Mouse (Mus musculus) C2C12 (cell line): ENCODE results near the gene Asic1. TPM values are rescaled to one million over a fixed set of nuclear protein-coding genes. Genes with fewer than 3 reads are reported as not detected.
A peak's percentile ranks its signal among the peaks of the same experiment; 100 is the strongest.

Experiments used
- H3K27me3 ChIP-seq: one replicate; pipeline ENCODE4 v1.6.1; 2011; ENCODE audit not compliant: control insufficient read depth, insufficient read depth, insufficient read length
- H3K36me3 ChIP-seq: one replicate; pipeline ENCODE4 v1.6.1; 2011; ENCODE audit not compliant: control insufficient read depth, insufficient read depth
- H3K4me3 ChIP-seq: one replicate; pipeline ENCODE4 v1.5.1; 2011; ENCODE audit warnings: mild to moderate bottlenecking, control low read depth; ENCODE audit not compliant: poor library complexity, insufficient read depth, severe bottlenecking
- H3K79me2 ChIP-seq: one replicate; pipeline ENCODE4 v1.6.1; 2011; ENCODE audit not compliant: control insufficient read depth, insufficient read depth
- H3K79me3 ChIP-seq: one replicate; pipeline ENCODE4 v1.6.1; 2011; ENCODE audit warnings: low read depth, control low read depth
- H3ac ChIP-seq: one replicate; pipeline ENCODE3; 2011; ENCODE audit warnings: low read depth; ENCODE audit not compliant: control insufficient read depth, insufficient read length
- CEBPB ChIP-seq: IDR thresholded peaks from one replicate; pipeline ENCODE4 v1.6.1; 2011; ENCODE audit warnings: low read depth, mild to moderate bottlenecking, control low read depth, moderate library complexity
- CTCF ChIP-seq: IDR thresholded peaks from one replicate; pipeline ENCODE4 v1.5.1; 2011; ENCODE audit not compliant: control insufficient read depth, insufficient read depth, insufficient read length
- FOSL1 ChIP-seq: IDR thresholded peaks from one replicate; pipeline ENCODE4 v1.8.0; 2011; ENCODE audit warnings: mild to moderate bottlenecking, low read length; ENCODE audit not compliant: poor library complexity, insufficient read depth, severe bottlenecking
- MAX ChIP-seq: IDR thresholded peaks from one replicate; pipeline ENCODE4 v1.6.1; 2011; ENCODE audit warnings: mild to moderate bottlenecking, control low read depth
- MYOD1 ChIP-seq: IDR thresholded peaks from one replicate; pipeline ENCODE4 v1.6.1; 2011; ENCODE audit warnings: low read depth; ENCODE audit not compliant: control insufficient read depth, insufficient read length
- MYOG ChIP-seq: IDR thresholded peaks from one replicate; pipeline ENCODE4 v1.6.1; 2011; ENCODE audit not compliant: control insufficient read depth, insufficient read length; ENCODE audit errors: extremely low read depth
- USF1 ChIP-seq: IDR thresholded peaks from one replicate; pipeline ENCODE4 v1.6.1; 2011; ENCODE audit warnings: low read depth, mild to moderate bottlenecking, control low read depth, moderate library complexity
- polyA plus RNA-seq: library from polyadenylated mRNA; unstranded; fragments of >200 nt; fragmentation: generic; extraction: Trizol; gene quantifications from one replicate; pipeline ENCODE4 v1.2.1, GENCODE M21; 2012; ENCODE audit warnings: missing spikeins

The Asic1 gene
- polyA plus RNA-seq, 1 experiment: 2.2 TPM

- Histone ChIP-seq H3K79me3 (no peaks in the 10 kb centered on the region), H3K27me3 (peaks cover 37% of the 10 kb centered on the region), H3K36me3 (no peaks in the 10 kb centered on the region), H3K79me2 (no peaks in the 10 kb centered on the region), H3ac (no peak overlapping the region), H3K4me3 (no peak overlapping the region)
- no peak for TF ChIP-seq USF1
- TF ChIP-seq CTCF: no peak
- TF ChIP-seq MYOG: no peak
- TF ChIP-seq MYOD1: no peak
- no peak for TF ChIP-seq MAX
- no peak for TF ChIP-seq CEBPB
- no peak for TF ChIP-seq FOSL1
These were observed 2.6 kb upstream of the Asic1 start for GRCm38 (mm10) chr15:99667544-99667943.

GRCm38 (mm10) chr15:99668881-99669280 is 1.3 kb upstream of the Asic1 start:
- Histone ChIP-seq H3ac (no peak overlapping the region), H3K4me3 (no peak overlapping the region), H3K36me3 (no peaks in the 10 kb centered on the region), H3K27me3 (peaks cover 50% of the 10 kb centered on the region), H3K79me3 (no peaks in the 10 kb centered on the region), H3K79me2 (no peaks in the 10 kb centered on the region)
- TF ChIP-seq CTCF: peak; percentile 98
- no peak for TF ChIP-seq MYOD1
- no peak for TF ChIP-seq CEBPB

GRCm38 (mm10) chr15:99669392-99669791 is 776 bp upstream of the Asic1 start:
- Histone ChIP-seq H3K4me3 (no peak overlapping the region), H3ac (no peak overlapping the region), H3K79me3 (no peaks in the 10 kb centered on the region), H3K36me3 (no peaks in the 10 kb centered on the region), H3K27me3 (peaks cover 51% of the 10 kb centered on the region), H3K79me2 (no peaks in the 10 kb centered on the region)
- TF ChIP-seq CTCF (no peak), MYOD1 (no peak), CEBPB (no peak), USF1 (no peak), MAX (no peak), FOSL1 (no peak), MYOG (no peak)

- no peaks in the 10 kb centered on the region for H3K79me3 ChIP-seq
- H3K79me2 ChIP-seq: no peaks in the 10 kb centered on the region
- no peak for TF ChIP-seq MAX
- TF ChIP-seq MYOD1: no peak
- TF ChIP-seq MYOG: no peak
- no peak for TF ChIP-seq CEBPB
- no peak for TF ChIP-seq CTCF
- no peak for TF ChIP-seq USF1
- TF ChIP-seq FOSL1: no peak
- H3K36me3 ChIP-seq: no peaks in the 10 kb centered on the region
- peaks cover 49% of the 10 kb centered on the region for H3K27me3 ChIP-seq
- no peak overlapping the region for H3K4me3 ChIP-seq
- H3ac ChIP-seq: no peak overlapping the region
These were observed 949 bp downstream of the Asic1 start for GRCm38 (mm10) chr15:99670964-99671670.

GRCm38 (mm10) chr15:99671783-99672182 is 1.6 kb downstream of the Asic1 start:
- Histone ChIP-seq H3K36me3 (no peaks in the 10 kb centered on the region), H3K79me2 (no peaks in the 10 kb centered on the region), H3K79me3 (no peaks in the 10 kb centered on the region), H3K27me3 (peaks cover 46% of the 10 kb centered on the region), H3K4me3 (no peak overlapping the region), H3ac (no peak overlapping the region)
- no peak for TF ChIP-seq MAX
- no peak for TF ChIP-seq FOSL1
- no peak for TF ChIP-seq MYOG
- TF ChIP-seq MYOD1: no peak
- no peak for TF ChIP-seq USF1
- TF ChIP-seq CTCF: no peak
- no peak for TF ChIP-seq CEBPB

GRCm38 (mm10) chr15:99674866-99675265 is 4.7 kb downstream of the Asic1 start:
- TF ChIP-seq USF1: no peak
- TF ChIP-seq FOSL1: no peak
- no peak for TF ChIP-seq CTCF
- no peak for TF ChIP-seq MYOG
- no peak for TF ChIP-seq CEBPB
- no peak for TF ChIP-seq MYOD1
- TF ChIP-seq MAX: no peak
- no peaks in the 10 kb centered on the region for H3K79me3 ChIP-seq
- H3K27me3 ChIP-seq: peaks cover 44% of the 10 kb centered on the region
- H3K4me3 ChIP-seq: no peak overlapping the region
- no peak overlapping the region for H3ac ChIP-seq
- H3K36me3 ChIP-seq: no peaks in the 10 kb centered on the region
- H3K79me2 ChIP-seq: no peaks in the 10 kb centered on the region
